Mouse (Mus musculus) midbrain, postnatal 0 days (tissue): ENCODE data around the gene Sh3rf1. TPM values are rescaled to one million over a fixed set of nuclear protein-coding genes. Genes with fewer than 3 reads are reported as not detected.

Experiments used
- ATAC-seq: fragments of 200-750 bp; cut with Nextera tagmentation; 2 replicates; pipeline ENCODE4 v1.8.0; 2017; ENCODE audit warnings: moderate number of reproducible peaks, mild to moderate bottlenecking, moderate TSS enrichment, moderate library complexity; ENCODE audit not compliant: low FRiP score
- DNase-seq: peaks from one replicate; pipeline ENCODE4 v3.0.0-alpha.2; 2015; ENCODE audit warnings: low spot score
- H3K27ac ChIP-seq: fragments of 300-500 bp; sonication (generic); 2 replicates; pipeline ENCODE4 v1.5.1; 2014; ENCODE audit warnings: low read depth, mild to moderate bottlenecking, low read length, mixed read lengths
- H3K27me3 ChIP-seq: fragments of 300-500 bp; sonication (generic); 2 replicates; pipeline ENCODE4 v1.6.1; 2014; ENCODE audit warnings: low read length, control low read depth, mixed read lengths; ENCODE audit not compliant: insufficient read depth
- H3K36me3 ChIP-seq: fragments of 300-500 bp; sonication (generic); 2 replicates; pipeline ENCODE4 v1.6.1; 2014; ENCODE audit warnings: low read length, control low read depth, mixed read lengths; ENCODE audit not compliant: insufficient read depth
- H3K4me1 ChIP-seq: fragments of 300-500 bp; sonication (generic); 2 replicates; pipeline ENCODE4 v1.6.1; 2014; ENCODE audit warnings: mild to moderate bottlenecking, control low read depth, antibody characterized with exemption, low read length, mixed read lengths; ENCODE audit not compliant: insufficient read depth
- H3K4me2 ChIP-seq: fragments of 300-500 bp; sonication (generic); 2 replicates; pipeline ENCODE4 v1.6.1; 2014; ENCODE audit warnings: low read depth, mild to moderate bottlenecking, low read length, mixed read lengths; ENCODE audit not compliant: poor library complexity, severe bottlenecking
- H3K4me3 ChIP-seq: fragments of 300-500 bp; sonication (generic); 2 replicates; pipeline ENCODE4 v1.5.1; 2014; ENCODE audit warnings: low read depth, mild to moderate bottlenecking, low read length, moderate library complexity
- H3K9ac ChIP-seq: fragments of 300-500 bp; sonication (generic); replicated peaks from 2 replicates; pipeline ENCODE4 v1.6.1; 2014; ENCODE audit warnings: mild to moderate bottlenecking, low read length, moderate library complexity, mixed read lengths; ENCODE audit not compliant: poor library complexity, severe bottlenecking
- H3K9me3 ChIP-seq: fragments of 300-500 bp; sonication (generic); 2 replicates; pipeline ENCODE4 v1.6.1; 2016; ENCODE audit warnings: low read length, control low read depth
- CTCF ChIP-seq: IDR thresholded peaks from 2 replicates; pipeline ENCODE4 v1.5.1; 2016; ENCODE audit warnings: antibody characterized with exemption, mild to moderate bottlenecking
- WGBS: fragments of 180-500 bp; shearing (Covaris S2); extraction: QIAGEN DNeasy Blood & Tissue Kit; methylation state at CpG from one replicate; pipeline ENCODE4 v1.1.7; 2014; 5-methylcytosine and 5-hydroxymethylcytosine counted together
- polyA plus RNA-seq: library from polyadenylated mRNA; unstranded; fragments of >200 nt; fragmentation: Nextera tagmentation; extraction: Ambion mirVana; gene quantifications from 2 replicates; pipeline ENCODE4 v1.2.1, GENCODE M21; 2015
- total RNA-seq: library from RNA; depleted of rRNA; stranded (reverse); fragments of >200 nt; gene quantifications from 2 replicates; pipeline ENCODE4 v1.2.3, GENCODE M21; 2014

The Sh3rf1 gene
- total and polyA plus RNA-seq, 2 experiments from 2014 or later: 23.9 to 37.5 TPM

GRCm38 (mm10) chr8:61247270-61248025 is 23.8 kb downstream of the Sh3rf1 start:
- no peaks in the 10 kb centered on the region for H3K4me1 ChIP-seq
- no peak overlapping the region for H3K27ac ChIP-seq
- H3K27me3 ChIP-seq: no peaks in the 10 kb centered on the region
- DNase-seq (no peak), ATAC-seq (no peak)
- H3K9ac ChIP-seq: no peak overlapping the region
- TF ChIP-seq CTCF: no peak
- no peaks in the 10 kb centered on the region for H3K36me3 ChIP-seq
- WGBS: 43% methylated on average over 13 of the region's 13 CpGs
- 0 out of 2 replicates have a peak, but pooled peaks cover 4% of the 10 kb centered on the region for H3K9me3 ChIP-seq
- no peak overlapping the region for H3K4me2 ChIP-seq
- H3K4me3 ChIP-seq: no peak overlapping the region

- ATAC-seq: no peak
- Histone ChIP-seq H3K27ac (no peak overlapping the region), H3K4me3 (no peak overlapping the region), H3K27me3 (no peaks in the 10 kb centered on the region), H3K36me3 (no peaks in the 10 kb centered on the region), H3K4me2 (no peak overlapping the region), H3K9me3 (0 out of 2 replicates have a peak, but pooled peaks cover 4% of the 10 kb centered on the region), H3K9ac (no peak overlapping the region), H3K4me1 (no peaks in the 10 kb centered on the region)
- no peak for DNase-seq
- TF ChIP-seq CTCF: no peak
- WGBS: 95% methylated on average over 4 of the region's 4 CpGs
Observed at GRCm38 (mm10) chr8:61249511-61249910, 25.8 kb downstream of the Sh3rf1 start.

GRCm38 (mm10) chr8:61254196-61254595 is 30.5 kb downstream of the Sh3rf1 start:
- 84% methylated on average over 5 of the region's 5 CpGs for WGBS
- DNase-seq: no peak
- Histone ChIP-seq H3K27ac (no peak overlapping the region), H3K36me3 (no peaks in the 10 kb centered on the region), H3K27me3 (no peaks in the 10 kb centered on the region), H3K4me1 (no peaks in the 10 kb centered on the region), H3K9ac (no peak overlapping the region), H3K4me3 (no peak overlapping the region), H3K9me3 (0 out of 2 replicates have a peak, but pooled peaks cover 4% of the 10 kb centered on the region), H3K4me2 (no peak overlapping the region)
- no peak for TF ChIP-seq CTCF
- ATAC-seq: no peak

DNA sequence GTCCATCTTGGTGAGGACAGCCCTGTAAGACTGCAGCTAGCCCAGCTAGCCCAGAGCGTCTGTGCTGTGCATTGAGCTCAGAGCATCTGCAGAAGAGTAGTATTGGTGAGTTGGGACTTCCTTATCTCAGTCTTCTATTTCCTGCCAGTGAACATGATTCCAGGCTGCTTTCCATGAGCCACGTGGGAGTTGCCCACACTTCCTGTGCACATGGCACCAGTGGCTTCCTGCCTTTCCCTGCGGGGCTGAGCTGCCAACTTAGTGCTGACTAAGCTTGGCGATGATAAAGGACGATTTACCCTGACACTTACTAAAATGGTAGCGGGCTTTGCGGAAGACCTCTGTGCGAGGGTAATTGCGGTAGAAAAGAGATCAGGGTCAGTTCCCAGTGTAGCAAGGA is 35.2 kb downstream of the Sh3rf1 start:
- WGBS: 88% methylated on average over 9 of the region's 9 CpGs
- no peaks in the 10 kb centered on the region for H3K9me3 ChIP-seq
- no peak overlapping the region for H3K27ac ChIP-seq
- no peak overlapping the region for H3K9ac ChIP-seq
- DNase-seq (no peak), ATAC-seq (no peak)
- H3K4me2 ChIP-seq: no peak overlapping the region
- H3K4me3 ChIP-seq: no peak overlapping the region
- TF ChIP-seq CTCF: no peak
- no peaks in the 10 kb centered on the region for H3K36me3 ChIP-seq
- no peaks in the 10 kb centered on the region for H3K4me1 ChIP-seq
- H3K27me3 ChIP-seq: no peaks in the 10 kb centered on the region

GRCm38 (mm10) chr8:61259526-61259925 is 35.9 kb downstream of the Sh3rf1 start:
- Histone ChIP-seq H3K4me1 (no peaks in the 10 kb centered on the region), H3K27ac (no peak overlapping the region), H3K9me3 (no peaks in the 10 kb centered on the region), H3K4me2 (no peak overlapping the region), H3K27me3 (no peaks in the 10 kb centered on the region), H3K36me3 (no peaks in the 10 kb centered on the region), H3K4me3 (no peak overlapping the region), H3K9ac (no peak overlapping the region)
- no peak for TF ChIP-seq CTCF
- ATAC-seq (no peak), DNase-seq (peak; percentile 87)
- WGBS: 74% methylated on average over 7 of the region's 7 CpGs

GRCm38 (mm10) chr8:61260530-61260929 is 36.9 kb downstream of the Sh3rf1 start:
- no peak; the same call in 1 of the 2 replicates for ATAC-seq
- H3K4me3 ChIP-seq: no peak overlapping the region
- DNase-seq: no peak
- TF ChIP-seq CTCF: no peak
- no peak overlapping the region for H3K4me2 ChIP-seq
- H3K36me3 ChIP-seq: no peaks in the 10 kb centered on the region
- H3K9me3 ChIP-seq: no peaks in the 10 kb centered on the region
- H3K27me3 ChIP-seq: no peaks in the 10 kb centered on the region
- WGBS: 89% methylated on average over 7 of the region's 7 CpGs
- no peak overlapping the region for H3K27ac ChIP-seq
- no peak overlapping the region for H3K9ac ChIP-seq
- H3K4me1 ChIP-seq: no peaks in the 10 kb centered on the region
